In genomic region chr6:79335131-79335530, GRCm38 (mm10) we compare ENCODE assay signal across 18 mouse cellular contexts.
A peak's percentile ranks its signal among the peaks of the same experiment; 100 is the strongest.
DNase-seq lines count a peak whose midpoint lies in the region; TF ChIP-seq lines count a peak whose summit lies in the region.
"Had no signal": no experiment of that assay in that cellular context is flagged by ENCODE, and none has a peak within 500 bp of the region (broad histone marks: within the 10 kb centered on the region; RNA-seq: fewer than 3 reads in every experiment).

No protein-coding gene starts in this region.

- no peak for TF ChIP-seq POLR2A in thymus, adult 2 months (IDR thresholded peaks at IDR 0.05; ENCODE audit: control insufficient read depth, extremely low read depth, insufficient read depth, low read length, poor library complexity)

- H3K27ac ChIP-seq in thymus, adult 2 months (ENCODE audit: control insufficient read depth, insufficient read depth, low read length), result no peak overlapping the region
- H3K27ac ChIP-seq: heart, embryonic 13.5 days; limb, embryonic 15.5 days; neural tube, embryonic 13.5 days had no signal

- 92% methylated on average over 2 of the region's 2 CpGs for WGBS in thymus, adult 2 months

- DNase-seq in frontal cortex, postnatal 10 days (ENCODE audit: low spot score in 2 of 2), result peak; percentile 5
- no peak for DNase-seq in frontal cortex, postnatal 25 days (ENCODE audit: low spot score in 2 of 2)
- DNase-seq in right cerebral cortex, postnatal 10 days (ENCODE audit: low spot score in 2 of 2), result peak; percentile 27 to 39
- no peak for DNase-seq in right cerebral cortex, postnatal 14 days
- peak; percentile 47 for DNase-seq in layer of hippocampus, adult 9-10 months (ENCODE audit: low spot score)
- no peak for DNase-seq in natural killer cell, adult 2 months (ENCODE audit: low spot score in 2 of 2)
- no peak for DNase-seq in thymus, adult 2 months
- DNase-seq in heart, postnatal 4 days, result no peak
- DNase-seq: adrenal gland, postnatal 36 days; heart, postnatal 36 days; kidney, adult 18-20 months; kidney, postnatal 14 days; lung, postnatal 14 days; spleen, adult 18-20 months had no signal

- no peak overlapping the region for H3K4me3 ChIP-seq in thymus, adult 2 months (ENCODE audit: control insufficient read depth, insufficient read depth, low read length)
- H3K4me3 ChIP-seq: heart, embryonic 13.5 days; limb, embryonic 15.5 days; megakaryocyte, embryonic 14.5 days; neural tube, embryonic 13.5 days had no signal

- no peaks in the 10 kb centered on the region for H3K36me3 ChIP-seq in thymus, adult 2 months (ENCODE audit: control insufficient read depth, insufficient read depth, low read length)
- H3K36me3 ChIP-seq: heart, embryonic 13.5 days; limb, embryonic 15.5 days; neural tube, embryonic 13.5 days had no signal

- no peaks in the 10 kb centered on the region for H3K27me3 ChIP-seq in thymus, adult 2 months (ENCODE audit: control insufficient read depth, insufficient read depth, low read length)
- H3K27me3 ChIP-seq: heart, embryonic 13.5 days; limb, embryonic 15.5 days; megakaryocyte, embryonic 14.5 days; neural tube, embryonic 13.5 days had no signal

- no peak for TF ChIP-seq CTCF in thymus, adult 2 months (IDR thresholded peaks at IDR 0.05; ENCODE audit: borderline replicate concordance, control insufficient read depth, extremely low read depth, insufficient read depth, low read length, poor library complexity)

- no peaks in the 10 kb centered on the region for H3K4me1 ChIP-seq in thymus, adult 2 months (replicated peaks; ENCODE audit: control insufficient read depth, insufficient read depth, low read length)
- H3K4me1 ChIP-seq: heart, embryonic 13.5 days; limb, embryonic 15.5 days; megakaryocyte, embryonic 14.5 days; neural tube, embryonic 13.5 days had no signal

Comparison
In these comparisons a context has a peak if more than half of its experiments do, and no peak if none do; other contexts are left out.
1. DNase-seq: peak in frontal cortex, postnatal 10 days (2 of 2), right cerebral cortex, postnatal 10 days (2 of 2) and layer of hippocampus, adult 9-10 months (single experiment); none in frontal cortex, postnatal 25 days (0 of 2), right cerebral cortex, postnatal 14 days (single experiment), natural killer cell, adult 2 months (0 of 2), thymus, adult 2 months (single experiment) and heart, postnatal 4 days (single experiment).